Mouse (Mus musculus): ENCODE measurements around the gene Prkcz. TPM values are rescaled to one million over a fixed set of nuclear protein-coding genes. Genes with fewer than 3 reads are reported as not detected.

Prkcz gene
- polyA plus RNA-seq, 1 experiment from 2014 or later, result 12.4 TPM

- Histone ChIP-seq H3K27ac (replicated peaks) (no peak overlapping the region), H3K36me3 (replicated peaks) (no peaks in the 10 kb centered on the region), H3K9me3 (no peaks in the 10 kb centered on the region), H3K4me1 (peaks cover 21% of the 10 kb centered on the region), H3K4me3 (no peak overlapping the region), H3K27me3 (replicated peaks; ENCODE audit: low read depth, poor library complexity, severe bottlenecking) (peaks cover 11% of the 10 kb centered on the region)
- DNase-seq (ENCODE audit: low spot score), result no peak
- WGBS, result 85% methylated on average over 4 of the region's 4 CpGs
These were observed 133.2 kb downstream of the Prkcz start for GRCm38 (mm10) chr4:155227986-155228385.

- Histone ChIP-seq H3K9me3 (no peaks in the 10 kb centered on the region), H3K4me1 (peaks cover 24% of the 10 kb centered on the region), H3K36me3 (replicated peaks) (no peaks in the 10 kb centered on the region), H3K27ac (replicated peaks) (no peak overlapping the region), H3K27me3 (replicated peaks; ENCODE audit: low read depth, poor library complexity, severe bottlenecking) (peaks cover 11% of the 10 kb centered on the region), H3K4me3 (no peak overlapping the region)
- 79% methylated on average over 5 of the region's 5 CpGs for WGBS
- no peak for DNase-seq (ENCODE audit: low spot score)
These were observed 135.2 kb downstream of the Prkcz start for GRCm38 (mm10) chr4:155225918-155226317.

- no peak for DNase-seq (ENCODE audit: low spot score)
- Histone ChIP-seq H3K9me3 (no peaks in the 10 kb centered on the region), H3K36me3 (replicated peaks) (0 out of 2 replicates have a peak, but pooled peaks cover 2% of the 10 kb centered on the region), H3K4me3 (peak overlapping the region; percentile 91), H3K27ac (replicated peaks) (peak overlapping the region; percentile 99), H3K4me1 (peaks cover 45% of the 10 kb centered on the region), H3K27me3 (replicated peaks; ENCODE audit: low read depth, poor library complexity, severe bottlenecking) (peaks cover 11% of the 10 kb centered on the region)
- 36% methylated on average over 20 of the region's 20 CpGs for WGBS
These were observed 137.3 kb downstream of the Prkcz start for GRCm38 (mm10) chr4:155223594-155224528.

DNA sequence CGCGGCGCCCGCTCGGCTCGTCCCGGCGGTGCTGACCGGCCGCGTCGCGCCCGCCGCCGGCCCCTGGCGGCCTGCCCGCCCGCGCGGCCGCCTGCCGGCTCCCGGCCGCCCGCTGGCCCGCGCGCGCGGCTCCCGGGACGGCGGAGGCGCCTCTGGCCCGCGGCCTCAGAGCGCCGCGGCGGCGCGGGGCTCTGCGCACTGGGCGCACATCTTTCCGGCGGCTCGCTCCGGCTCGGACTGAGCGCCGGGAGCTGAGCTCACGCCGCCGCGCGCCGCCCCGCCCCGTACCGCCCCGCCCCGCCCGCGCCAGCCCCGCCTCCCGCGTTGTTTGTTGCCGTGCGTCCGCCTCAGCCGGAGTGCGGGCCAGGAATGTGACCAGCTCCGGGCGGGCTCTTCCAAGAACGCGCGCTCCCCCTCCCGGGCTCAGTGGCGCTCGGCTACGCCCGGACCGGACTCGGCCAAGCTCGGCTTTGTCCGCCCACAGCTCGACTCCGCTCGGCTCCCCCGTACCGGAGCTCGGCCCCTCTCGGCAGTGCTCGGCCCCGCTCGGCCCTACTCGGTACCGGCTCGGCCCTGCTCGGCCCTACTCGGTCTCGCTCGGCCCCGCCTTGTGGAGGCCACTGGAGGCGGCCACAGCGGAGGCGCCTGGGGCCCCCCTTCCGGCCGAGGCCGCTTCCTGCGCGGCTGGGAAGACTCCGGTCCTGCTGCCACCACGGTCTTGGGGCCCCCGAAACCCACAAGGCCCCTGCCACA is 138.1 kb downstream of the Prkcz start:
- Histone ChIP-seq H3K36me3 (replicated peaks) (peaks cover 2% of the 10 kb centered on the region; the same call in 1 of the 2 replicates), H3K4me3 (peak overlapping the region; percentile 91), H3K9me3 (no peaks in the 10 kb centered on the region), H3K27me3 (replicated peaks; ENCODE audit: low read depth, poor library complexity, severe bottlenecking) (peaks cover 11% of the 10 kb centered on the region), H3K4me1 (peaks cover 53% of the 10 kb centered on the region), H3K27ac (replicated peaks) (peak overlapping the region; percentile 99)
- 8% methylated on average over 116 of the region's 116 CpGs for WGBS
- peak; percentile 100 for DNase-seq (ENCODE audit: low spot score)

- H3K9me3 ChIP-seq, result no peaks in the 10 kb centered on the region
- DNase-seq (ENCODE audit: low spot score), result no peak
- H3K27ac ChIP-seq (replicated peaks), result peak within 1 kb of the TSS; percentile 99
- H3K27me3 ChIP-seq (replicated peaks; ENCODE audit: low read depth, poor library complexity, severe bottlenecking), result peaks cover 11% of the 10 kb centered on the region
- H3K4me3 ChIP-seq, result peak within 1 kb of the TSS; percentile 91
- peaks cover 2% of the 10 kb centered on the region; the same call in 1 of the 2 replicates for H3K36me3 ChIP-seq (replicated peaks)
- WGBS, result 9% methylated on average over 63 of the region's 63 CpGs
- peaks cover 58% of the 10 kb centered on the region for H3K4me1 ChIP-seq
These were observed 138.7 kb downstream of the Prkcz start, which contains the start of gene Ski for GRCm38 (mm10) chr4:155222552-155222840. Ski (minus strand) TSS chr4:155222592.

DNA sequence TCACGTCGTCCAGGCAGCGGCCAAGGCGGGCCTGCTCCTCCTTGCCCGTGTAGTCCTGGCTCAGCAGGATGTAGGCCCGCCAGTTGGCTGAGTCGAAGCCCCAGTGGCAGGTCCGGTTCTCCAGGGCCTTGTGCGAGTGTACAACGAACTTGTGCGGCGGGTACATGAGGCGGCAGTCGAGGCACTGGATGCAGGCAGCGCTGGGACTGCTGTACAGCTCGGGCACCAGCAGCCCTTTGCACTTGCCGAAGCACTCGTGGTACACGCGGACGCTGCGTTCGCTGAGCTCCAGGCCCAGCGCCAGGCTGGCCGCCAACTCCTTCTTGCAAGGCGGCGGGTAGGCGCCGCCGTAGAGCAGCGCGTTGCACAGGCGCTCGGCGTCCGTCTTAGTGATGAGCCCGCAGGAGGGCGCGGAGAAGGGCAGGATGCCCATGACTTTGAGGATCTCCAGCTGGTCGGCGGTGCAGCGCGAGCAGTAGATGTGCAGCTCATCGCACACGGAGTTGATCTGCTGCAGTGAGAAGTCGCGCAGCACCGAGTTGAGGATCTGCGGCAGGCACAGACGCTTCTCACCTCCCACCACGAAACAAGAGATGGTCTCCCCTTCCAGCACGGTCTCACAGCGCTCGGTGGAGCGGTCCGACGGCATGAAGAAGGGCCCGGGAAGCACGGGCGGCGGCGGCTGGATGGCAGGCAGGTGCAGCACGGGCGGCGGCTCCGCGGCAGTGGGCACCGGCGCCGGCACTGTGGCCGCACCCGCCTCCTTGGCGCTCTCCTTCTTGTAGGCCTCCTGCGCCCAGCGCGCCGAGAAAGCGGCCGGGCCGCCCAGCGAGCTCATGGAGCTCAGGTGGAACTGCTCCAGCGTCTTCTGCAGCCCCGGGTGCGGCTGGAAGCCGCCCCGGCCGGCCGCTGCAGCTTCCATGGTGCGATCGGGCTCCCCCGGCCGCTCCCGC is 139.3 kb downstream of the Prkcz start:
- Histone ChIP-seq H3K9me3 (no peaks in the 10 kb centered on the region), H3K36me3 (replicated peaks) (peaks cover 6% of the 10 kb centered on the region; the same call in 1 of the 2 replicates), H3K27me3 (replicated peaks; ENCODE audit: low read depth, poor library complexity, severe bottlenecking) (peaks cover 11% of the 10 kb centered on the region), H3K4me3 (peak overlapping the region; percentile 91), H3K27ac (replicated peaks) (peak overlapping the region; percentile 91), H3K4me1 (peaks cover 64% of the 10 kb centered on the region)
- WGBS, result under 1% methylated on average over 93 of the region's 93 CpGs
- peak; percentile 75 for DNase-seq (ENCODE audit: low spot score)

GRCm38 (mm10) chr4:155221106-155221505 is 140.1 kb downstream of the Prkcz start:
- H3K4me3 ChIP-seq, result peak overlapping the region; percentile 91
- no peak for DNase-seq (ENCODE audit: low spot score)
- peaks cover 7% of the 10 kb centered on the region for H3K27me3 ChIP-seq (replicated peaks; ENCODE audit: low read depth, poor library complexity, severe bottlenecking)
- H3K9me3 ChIP-seq, result no peaks in the 10 kb centered on the region
- H3K27ac ChIP-seq (replicated peaks), result peak overlapping the region; percentile 91
- H3K4me1 ChIP-seq, result peaks cover 72% of the 10 kb centered on the region
- peaks cover 8% of the 10 kb centered on the region; the same call in 1 of the 2 replicates for H3K36me3 ChIP-seq (replicated peaks)
- WGBS, result 4% methylated on average over 7 of the region's 7 CpGs

- DNase-seq (ENCODE audit: low spot score), result no peak
- peak overlapping the region; percentile 91 for H3K27ac ChIP-seq (replicated peaks)
- WGBS, result 19% methylated on average over 14 of the region's 14 CpGs
- H3K4me3 ChIP-seq, result peak overlapping the region; percentile 91
- peaks cover 12% of the 10 kb centered on the region; the same call in 1 of the 2 replicates for H3K36me3 ChIP-seq (replicated peaks)
- peaks cover 79% of the 10 kb centered on the region for H3K4me1 ChIP-seq
- peaks cover under 1% of the 10 kb centered on the region; the same call in 1 of the 2 replicates for H3K27me3 ChIP-seq (replicated peaks; ENCODE audit: low read depth, poor library complexity, severe bottlenecking)
- H3K9me3 ChIP-seq, result no peaks in the 10 kb centered on the region
These were observed 140.7 kb downstream of the Prkcz start for GRCm38 (mm10) chr4:155220213-155221100.

DNA sequence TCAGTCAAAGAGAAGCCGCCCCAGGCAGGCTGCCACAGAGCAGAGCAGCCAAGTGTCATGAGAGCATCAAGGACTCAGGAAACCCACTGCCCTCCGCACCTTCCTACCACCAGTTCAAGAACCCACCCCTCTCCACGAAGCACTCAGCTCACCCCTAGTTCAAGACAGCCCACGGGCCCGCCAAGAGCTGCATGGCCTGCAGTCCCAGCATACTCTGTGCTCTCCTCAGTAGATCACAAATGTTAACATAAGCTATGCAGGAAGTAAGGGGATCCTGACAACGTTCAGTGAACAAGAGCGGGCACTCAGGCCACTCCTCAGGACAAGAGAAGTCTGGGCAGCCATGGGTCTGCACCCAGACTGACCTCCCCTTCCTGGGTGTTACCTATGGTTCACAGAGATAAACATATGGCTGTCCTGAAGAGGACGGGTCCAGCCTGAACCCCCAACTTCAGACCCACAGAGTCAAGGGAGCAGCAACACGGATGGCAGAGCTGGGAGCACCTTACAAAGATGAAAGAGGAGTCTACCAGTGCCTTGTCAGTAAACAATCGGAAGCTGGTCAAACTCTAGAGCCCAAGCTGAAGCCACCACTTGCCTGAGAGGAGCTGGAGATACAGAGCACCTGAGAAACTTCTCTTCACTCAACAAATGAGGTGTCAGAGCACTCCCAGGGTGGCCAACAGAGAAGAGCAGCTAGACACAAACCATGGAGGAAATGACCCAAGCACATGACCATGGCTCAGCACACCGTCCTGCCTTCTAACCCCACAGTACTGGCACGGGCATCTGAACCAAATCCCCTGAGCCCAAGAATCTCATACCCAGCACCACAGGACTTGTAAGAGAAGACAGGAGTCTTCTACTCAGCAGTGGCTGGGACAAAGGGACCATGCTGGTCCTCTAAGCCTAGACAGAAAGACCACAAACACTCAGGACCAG is 141.6 kb downstream of the Prkcz start:
- H3K4me1 ChIP-seq, result peaks cover 88% of the 10 kb centered on the region
- WGBS, result 69% methylated on average over 12 of the region's 12 CpGs
- H3K36me3 ChIP-seq (replicated peaks), result peaks cover 12% of the 10 kb centered on the region; the same call in 1 of the 2 replicates
- H3K4me3 ChIP-seq, result peak overlapping the region; percentile 91
- no peaks in the 10 kb centered on the region for H3K9me3 ChIP-seq
- DNase-seq (ENCODE audit: low spot score), result no peak
- peak overlapping the region; percentile 30; the same call in 1 of the 2 replicates for H3K27ac ChIP-seq (replicated peaks)
- H3K27me3 ChIP-seq (replicated peaks; ENCODE audit: low read depth, poor library complexity, severe bottlenecking), result no peaks in the 10 kb centered on the region

DNA sequence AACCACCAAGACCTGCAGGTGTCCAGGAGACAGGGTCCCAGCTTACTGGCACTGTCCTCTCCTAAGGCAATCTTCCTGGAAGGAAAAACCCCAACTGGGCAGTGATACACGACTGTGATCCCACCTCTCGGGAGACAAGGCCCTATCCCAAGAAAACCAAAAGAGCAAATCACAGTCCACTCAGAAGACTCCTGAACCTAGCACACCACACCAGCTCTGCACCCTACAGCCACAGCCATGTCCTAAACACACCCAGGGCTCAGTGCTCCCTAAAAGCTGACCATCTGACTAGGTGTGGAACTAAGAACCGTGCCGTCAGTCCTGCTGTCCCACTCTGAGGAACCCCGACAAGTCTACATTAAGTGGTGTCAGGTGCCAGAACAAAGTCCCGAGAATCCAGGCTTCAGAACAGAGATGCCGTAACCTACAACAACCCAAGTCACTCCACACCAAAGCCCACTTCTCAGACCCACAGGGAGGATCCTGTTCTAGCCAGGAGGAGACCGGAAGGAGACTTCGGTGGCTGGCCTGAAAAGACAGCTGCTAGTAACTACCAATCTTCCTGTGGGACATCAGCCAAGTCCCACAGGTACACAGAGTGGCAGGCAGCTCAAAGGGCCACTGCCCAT is 142.9 kb downstream of the Prkcz start:
- 72% methylated on average over 9 of the region's 9 CpGs for WGBS
- Histone ChIP-seq H3K4me3 (peak overlapping the region; percentile 91), H3K4me1 (peaks cover 92% of the 10 kb centered on the region), H3K27me3 (replicated peaks; ENCODE audit: low read depth, poor library complexity, severe bottlenecking) (no peaks in the 10 kb centered on the region), H3K36me3 (replicated peaks) (peaks cover 16% of the 10 kb centered on the region; the same call in 1 of the 2 replicates), H3K27ac (replicated peaks) (peak overlapping the region; percentile 31; the same call in 1 of the 2 replicates), H3K9me3 (no peaks in the 10 kb centered on the region)
- DNase-seq (ENCODE audit: low spot score), result no peak
